Mouse (Mus musculus): Measurements from ENCODE around the gene Kdsr. TPM values are rescaled to one million over a fixed set of nuclear protein-coding genes. Genes with fewer than 3 reads are reported as not detected.
A peak's percentile ranks its signal among the peaks of the same experiment; 100 is the strongest.

Kdsr gene
- polyA plus RNA-seq, 1 experiment from 2014 or later, result 13.2 TPM

DNA sequence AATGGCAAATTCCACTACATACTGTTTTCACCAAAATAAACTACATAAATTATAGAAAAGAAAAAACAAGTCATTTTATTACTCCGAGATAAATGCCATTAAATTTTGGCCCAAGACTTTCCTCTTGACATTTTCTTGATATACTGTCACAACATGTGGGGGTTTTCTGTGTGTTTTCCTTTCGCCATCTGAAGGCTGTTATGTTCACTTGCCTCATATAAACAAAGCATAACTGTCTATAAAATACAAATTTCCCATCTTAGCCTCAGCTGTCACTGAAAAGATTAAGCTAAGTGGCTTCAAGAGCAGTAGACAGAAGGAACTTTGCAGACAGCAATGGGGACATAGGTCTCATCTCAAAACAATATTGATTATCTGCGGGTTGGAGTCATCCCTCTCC lies 4.8 kb upstream of the Kdsr start:
- Histone ChIP-seq H3K9ac (no peak overlapping the region), H3K4me2 (replicated peaks) (no peak overlapping the region), H3K27me3 (replicated peaks) (no peaks in the 10 kb centered on the region), H3K9me3 (no peaks in the 10 kb centered on the region), H3K27ac (no peak overlapping the region), H3K4me1 (replicated peaks) (no peaks in the 10 kb centered on the region), H3K4me3 (replicated peaks) (no peak overlapping the region), H3K36me3 (0 out of 2 replicates have a peak, but pooled peaks cover 4% of the 10 kb centered on the region)
- no peak for ATAC-seq
- 74% methylated on average over 3 of the region's 3 CpGs for WGBS

DNA sequence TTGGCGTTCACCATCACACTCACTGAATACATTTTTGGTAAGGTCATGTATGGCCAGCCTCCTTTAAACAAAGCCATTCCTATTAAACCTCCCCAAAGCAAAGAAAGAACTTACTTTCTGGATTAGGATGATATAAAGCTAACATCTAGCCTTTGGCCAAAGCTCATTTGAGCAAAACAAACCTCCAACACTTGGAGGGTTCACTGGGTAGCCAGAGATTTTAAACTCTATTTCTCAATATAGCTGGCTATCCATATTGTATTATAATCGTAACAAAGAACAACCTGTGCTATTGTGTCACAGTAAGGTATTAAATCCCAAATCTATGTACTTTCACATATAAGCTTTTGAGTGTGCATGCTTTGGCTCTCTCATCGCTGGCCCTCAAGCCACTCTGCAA lies 1.2 kb upstream of the Kdsr start:
- ATAC-seq, result no peak
- Histone ChIP-seq H3K4me1 (replicated peaks) (peaks cover 14% of the 10 kb centered on the region), H3K4me2 (replicated peaks) (no peak overlapping the region), H3K36me3 (0 out of 2 replicates have a peak, but pooled peaks cover 3% of the 10 kb centered on the region), H3K27ac (no peak overlapping the region), H3K4me3 (replicated peaks) (no peak overlapping the region), H3K27me3 (replicated peaks) (no peaks in the 10 kb centered on the region), H3K9me3 (no peaks in the 10 kb centered on the region), H3K9ac (no peak overlapping the region)
- 89% methylated on average over 3 of the region's 3 CpGs for WGBS

DNA sequence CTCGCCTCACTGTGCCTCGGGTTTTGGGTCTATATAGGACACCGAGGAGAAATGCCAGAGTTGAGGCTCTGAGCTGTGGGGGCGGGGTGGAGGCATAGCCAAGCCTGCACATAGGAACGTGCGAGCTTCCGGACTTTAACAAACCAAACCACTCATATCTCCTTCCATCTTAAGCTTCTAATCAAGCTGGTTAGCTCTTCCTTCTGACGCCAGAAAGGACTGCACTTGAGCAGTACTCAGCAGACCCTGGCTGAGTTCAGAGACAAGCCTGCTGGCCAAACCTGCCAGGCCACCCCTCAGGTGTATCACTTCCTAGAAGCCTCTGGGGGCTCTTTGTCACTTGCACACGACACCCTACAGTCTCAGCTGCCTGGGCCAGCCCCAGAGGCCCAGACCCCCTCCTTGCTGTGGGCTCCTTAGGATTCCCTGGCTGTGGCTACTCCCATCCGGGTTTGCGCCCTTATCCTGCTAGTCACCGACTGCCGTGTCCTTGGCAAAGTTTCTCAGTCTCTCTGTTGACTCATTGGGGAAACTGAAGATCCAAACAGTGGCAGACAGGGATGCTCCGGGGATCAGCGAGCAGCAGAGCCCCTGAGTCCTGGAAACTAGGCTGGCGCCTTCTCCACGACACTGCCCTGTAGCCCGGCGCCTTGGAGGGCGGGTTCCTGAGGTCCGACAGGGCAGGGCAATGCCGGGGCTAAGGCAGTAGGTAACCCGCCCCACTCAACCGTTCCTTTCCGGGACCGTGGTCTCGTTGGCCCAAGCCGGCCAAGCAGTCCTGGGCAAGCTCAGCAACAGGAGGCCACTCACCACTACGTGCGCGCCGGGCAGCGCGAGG lies 574 bp downstream of the Kdsr start:
- H3K36me3 ChIP-seq, result peaks cover 3% of the 10 kb centered on the region; the same call in 1 of the 2 replicates
- no peaks in the 10 kb centered on the region for H3K9me3 ChIP-seq
- peak overlapping the region; percentile 75 for H3K4me3 ChIP-seq (replicated peaks)
- 2% methylated on average over 34 of the region's 34 CpGs for WGBS
- peak; percentile 67 for ATAC-seq
- H3K27ac ChIP-seq, result peak overlapping the region; percentile 83
- peak overlapping the region; percentile 96 for H3K4me2 ChIP-seq (replicated peaks)
- peak overlapping the region; percentile 73 for H3K9ac ChIP-seq
- no peaks in the 10 kb centered on the region for H3K27me3 ChIP-seq (replicated peaks)
- peaks cover 14% of the 10 kb centered on the region for H3K4me1 ChIP-seq (replicated peaks)

DNA sequence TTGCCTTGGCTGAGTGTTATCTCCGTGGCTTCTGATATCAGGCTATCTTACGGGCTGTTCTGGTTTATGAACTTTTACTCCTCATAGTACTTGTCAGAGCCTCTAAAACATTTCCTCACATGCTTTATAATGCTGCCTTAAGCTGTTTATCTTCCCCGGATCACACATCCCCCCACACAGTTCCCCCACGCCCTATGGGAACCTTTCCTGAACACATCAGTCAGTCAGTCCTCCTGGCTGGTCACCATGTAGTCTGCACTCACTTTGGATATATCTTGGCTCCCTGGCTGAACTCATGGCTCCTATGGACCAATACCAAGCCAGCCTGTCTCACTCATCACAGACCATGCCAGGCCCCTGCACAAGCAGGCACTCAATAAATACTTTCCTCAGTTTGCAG lies 2.9 kb downstream of the Kdsr start:
- Histone ChIP-seq H3K9me3 (no peaks in the 10 kb centered on the region), H3K36me3 (peaks cover 3% of the 10 kb centered on the region; the same call in 1 of the 2 replicates), H3K9ac (no peak overlapping the region), H3K27me3 (replicated peaks) (no peaks in the 10 kb centered on the region), H3K4me1 (replicated peaks) (peaks cover 14% of the 10 kb centered on the region), H3K4me2 (replicated peaks) (no peak overlapping the region), H3K27ac (no peak overlapping the region), H3K4me3 (replicated peaks) (no peak overlapping the region)
- peak; percentile 16 for ATAC-seq
- 59% methylated on average over 4 of the region's 4 CpGs for WGBS

DNA sequence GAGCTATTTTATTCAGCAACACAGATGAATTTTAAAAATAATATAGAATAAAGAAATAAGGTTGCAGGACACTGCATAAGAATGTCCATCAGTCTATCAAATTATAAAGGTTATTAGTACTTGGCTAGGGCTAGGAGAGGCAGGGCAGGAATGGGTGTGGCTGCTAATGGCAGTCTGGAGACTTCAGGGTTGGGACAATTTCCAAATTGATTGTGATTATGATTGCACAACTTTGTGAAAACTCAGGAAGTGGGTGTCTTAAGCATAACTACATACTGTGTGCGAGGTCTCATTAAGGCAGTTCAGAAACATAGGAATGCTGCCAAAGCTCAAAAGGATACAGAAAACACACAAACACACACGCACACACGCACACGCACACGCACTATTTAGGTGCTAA lies 7.5 kb downstream of the Kdsr start:
- peak; percentile 52; the same call in 1 of the 2 replicates for ATAC-seq
- no peak overlapping the region for H3K4me2 ChIP-seq (replicated peaks)
- no peak overlapping the region for H3K9ac ChIP-seq
- no peak overlapping the region for H3K4me3 ChIP-seq (replicated peaks)
- H3K9me3 ChIP-seq, result no peaks in the 10 kb centered on the region
- no peaks in the 10 kb centered on the region for H3K4me1 ChIP-seq (replicated peaks)
- 91% methylated on average over 5 of the region's 5 CpGs for WGBS
- H3K27me3 ChIP-seq (replicated peaks), result no peaks in the 10 kb centered on the region
- H3K27ac ChIP-seq, result no peak overlapping the region
- H3K36me3 ChIP-seq, result peaks cover 7% of the 10 kb centered on the region

DNA sequence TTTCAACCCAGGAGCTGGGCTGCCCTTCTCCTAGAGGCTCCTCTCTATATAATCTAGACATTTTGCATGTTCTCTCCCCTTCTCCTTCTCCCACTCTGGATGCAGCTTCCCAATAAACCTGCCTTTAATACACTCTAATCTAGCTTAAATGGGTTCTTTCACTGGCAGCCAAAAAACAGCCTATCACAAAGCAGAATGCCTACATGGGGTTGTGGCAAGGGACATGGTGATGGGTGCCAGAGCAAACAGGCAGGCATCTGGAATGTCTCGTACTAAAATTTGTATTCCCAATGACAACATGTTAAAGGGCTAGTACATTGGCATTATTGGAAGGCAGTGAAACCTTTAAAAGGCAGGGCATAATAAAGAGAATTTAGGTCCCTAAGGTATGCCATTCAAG lies 8.9 kb downstream of the Kdsr start:
- ATAC-seq, result no peak

DNA sequence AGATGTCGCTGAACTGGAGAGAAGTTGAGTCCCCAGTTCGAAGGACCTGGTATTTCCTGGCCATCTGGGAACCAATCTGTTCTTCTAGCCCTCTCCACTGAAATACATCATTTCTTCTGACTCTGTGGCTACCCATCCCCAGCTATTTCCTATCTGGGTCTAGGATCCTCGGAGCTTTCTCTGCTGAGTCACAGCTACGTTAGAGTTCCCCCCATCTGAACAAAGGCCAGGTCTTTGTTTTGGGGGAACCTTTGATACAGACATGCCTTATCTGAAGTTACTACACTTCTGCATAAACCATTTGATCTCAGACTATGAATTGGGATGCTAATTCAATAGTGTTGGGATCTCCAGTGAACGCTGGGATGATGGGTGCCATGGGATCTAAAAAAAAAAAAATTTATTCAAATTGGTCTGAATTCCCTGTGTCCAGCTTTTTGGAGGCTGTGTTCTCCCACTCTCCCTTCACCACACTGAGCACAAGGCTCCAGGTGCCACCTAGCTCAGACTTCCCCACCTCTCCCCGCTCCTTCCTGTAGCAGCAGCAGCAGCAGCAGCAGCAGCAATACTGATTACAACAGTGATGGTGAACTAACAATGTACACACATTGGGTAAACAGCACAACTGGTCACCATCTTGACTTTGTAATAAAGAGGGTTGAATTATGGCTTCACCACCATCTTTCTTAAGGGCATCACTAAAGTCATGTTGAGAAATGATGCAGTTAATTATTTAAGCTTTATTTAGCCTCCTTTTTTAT lies 10.8 kb downstream of the Kdsr start:
- no peak overlapping the region for H3K4me3 ChIP-seq (replicated peaks)
- no peak for ATAC-seq
- H3K36me3 ChIP-seq, result peaks cover 3% of the 10 kb centered on the region; the same call in 1 of the 2 replicates
- H3K27ac ChIP-seq, result no peak overlapping the region
- H3K9ac ChIP-seq, result no peak overlapping the region
- WGBS, result 89% methylated on average over 6 of the region's 6 CpGs
- no peaks in the 10 kb centered on the region for H3K9me3 ChIP-seq
- no peak overlapping the region for H3K4me2 ChIP-seq (replicated peaks)
- H3K27me3 ChIP-seq (replicated peaks), result no peaks in the 10 kb centered on the region
- H3K4me1 ChIP-seq (replicated peaks), result no peaks in the 10 kb centered on the region

More for the DNA sequence above, 8.9 kb downstream of the Kdsr start:
- 79% methylated on average over 1 of the region's 1 CpGs for WGBS
- no peak overlapping the region for H3K27ac ChIP-seq
- H3K4me1 ChIP-seq (replicated peaks), result no peaks in the 10 kb centered on the region
- H3K36me3 ChIP-seq, result peaks cover 7% of the 10 kb centered on the region
- no peak overlapping the region for H3K9ac ChIP-seq
- no peaks in the 10 kb centered on the region for H3K27me3 ChIP-seq (replicated peaks)
- H3K4me2 ChIP-seq (replicated peaks), result no peak overlapping the region
- H3K4me3 ChIP-seq (replicated peaks), result no peak overlapping the region
- no peaks in the 10 kb centered on the region for H3K9me3 ChIP-seq

DNA sequence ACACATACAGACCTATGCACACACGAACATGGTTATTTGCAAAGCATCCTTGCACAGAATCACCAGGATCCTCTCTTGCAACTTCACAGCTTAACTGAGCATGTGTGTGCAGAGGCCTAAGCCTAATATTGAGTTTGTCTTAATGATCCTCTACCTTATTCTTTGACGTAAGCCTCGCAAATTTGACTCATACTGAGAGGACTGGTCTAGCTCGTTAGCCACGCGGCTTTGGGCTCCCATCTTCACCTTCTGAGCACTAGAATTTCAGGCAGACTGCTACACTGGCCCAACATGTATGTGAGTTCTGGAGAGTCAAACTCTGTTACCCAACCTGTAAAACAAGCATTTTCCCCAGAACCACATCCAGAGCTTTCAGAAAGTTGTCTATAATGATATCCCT lies 16.5 kb downstream of the Kdsr start:
- Histone ChIP-seq H3K4me2 (replicated peaks) (no peak overlapping the region), H3K36me3 (peaks cover 3% of the 10 kb centered on the region; the same call in 1 of the 2 replicates), H3K27me3 (replicated peaks) (no peaks in the 10 kb centered on the region), H3K9ac (no peak overlapping the region), H3K27ac (no peak overlapping the region), H3K4me3 (replicated peaks) (no peak overlapping the region), H3K4me1 (replicated peaks) (no peaks in the 10 kb centered on the region), H3K9me3 (no peaks in the 10 kb centered on the region)
- whole genome bisulfite sequencing, result 92% methylated on average over 6 of the region's 6 CpGs
- no peak for ATAC-seq

DNA sequence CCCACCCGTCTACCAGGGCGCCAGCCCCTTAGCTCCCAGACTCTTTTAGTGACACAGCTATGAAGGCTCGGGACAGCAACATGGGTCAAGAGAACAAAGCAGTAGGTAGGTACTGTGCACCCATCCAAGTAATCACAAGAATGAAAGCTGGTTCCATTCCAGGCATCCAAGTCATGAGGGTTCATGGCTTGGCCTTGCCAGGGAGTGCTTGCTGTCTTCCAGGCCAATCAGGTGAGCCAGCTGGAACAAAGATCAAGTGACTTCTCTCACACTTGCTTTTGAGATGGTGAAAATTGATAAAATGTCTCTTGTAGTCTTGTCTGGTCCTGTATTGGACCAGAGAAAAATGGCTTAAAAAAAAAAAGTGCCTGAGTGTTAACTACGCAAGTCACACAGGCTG lies 18.8 kb downstream of the Kdsr start:
- Histone ChIP-seq H3K9ac (no peak overlapping the region), H3K4me1 (replicated peaks) (no peaks in the 10 kb centered on the region), H3K4me2 (replicated peaks) (no peak overlapping the region), H3K9me3 (no peaks in the 10 kb centered on the region), H3K27ac (no peak overlapping the region), H3K36me3 (no peaks in the 10 kb centered on the region), H3K4me3 (replicated peaks) (no peak overlapping the region), H3K27me3 (replicated peaks) (no peaks in the 10 kb centered on the region)
- 93% methylated on average over 4 of the region's 4 CpGs for WGBS
- no peak for ATAC-seq

DNA sequence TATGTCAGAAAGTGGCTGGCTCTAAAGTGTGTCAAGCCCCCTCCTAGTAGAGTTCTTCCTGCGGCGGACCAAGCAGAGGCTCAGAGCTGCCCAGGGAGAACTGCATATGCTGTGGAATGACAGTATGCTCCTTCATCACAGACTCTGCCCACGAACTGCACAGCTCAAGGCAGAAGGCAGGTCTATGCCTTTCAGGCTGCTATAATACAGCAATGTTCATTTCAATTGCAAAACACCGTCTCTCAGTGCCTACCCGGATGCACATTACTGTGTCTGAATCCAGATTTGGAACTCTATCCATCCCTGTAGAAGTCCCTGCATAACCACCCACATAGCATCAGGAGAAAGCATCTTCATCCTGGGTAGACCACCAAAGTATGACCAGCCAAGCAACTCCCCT lies 19.7 kb downstream of the Kdsr start:
- Histone ChIP-seq H3K4me2 (replicated peaks) (no peak overlapping the region), H3K9ac (no peak overlapping the region), H3K4me3 (replicated peaks) (no peak overlapping the region), H3K4me1 (replicated peaks) (no peaks in the 10 kb centered on the region), H3K36me3 (no peaks in the 10 kb centered on the region), H3K9me3 (no peaks in the 10 kb centered on the region), H3K27ac (no peak overlapping the region), H3K27me3 (replicated peaks) (no peaks in the 10 kb centered on the region)
- 94% methylated on average over 5 of the region's 5 CpGs for WGBS
- no peak for ATAC-seq

DNA sequence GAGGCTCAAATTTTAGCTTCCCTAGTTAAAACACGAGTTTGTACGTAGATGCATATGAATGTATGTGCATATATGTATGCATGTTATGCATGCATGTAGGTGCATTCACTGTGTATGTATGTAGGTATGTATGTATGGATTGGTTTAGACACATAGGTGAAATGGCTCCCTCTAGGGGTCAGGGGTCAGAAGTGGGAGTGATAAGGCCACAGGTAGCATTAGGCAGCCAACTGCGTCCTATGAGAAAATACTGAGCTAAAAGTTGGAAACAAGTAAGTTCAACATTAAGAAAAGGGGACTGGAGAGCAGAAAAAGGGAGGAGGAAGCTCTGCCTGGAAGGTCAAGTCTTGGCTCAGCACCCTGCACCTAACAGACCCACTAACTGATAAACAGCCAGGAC lies 21.4 kb downstream of the Kdsr start:
- no peak overlapping the region for H3K27ac ChIP-seq
- no peak for ATAC-seq
- no peaks in the 10 kb centered on the region for H3K36me3 ChIP-seq
- no peak overlapping the region for H3K4me3 ChIP-seq (replicated peaks)
- WGBS, result 82% methylated on average over 3 of the region's 3 CpGs
- H3K4me2 ChIP-seq (replicated peaks), result no peak overlapping the region
- H3K27me3 ChIP-seq (replicated peaks), result no peaks in the 10 kb centered on the region
- no peaks in the 10 kb centered on the region for H3K4me1 ChIP-seq (replicated peaks)
- no peak overlapping the region for H3K9ac ChIP-seq
- H3K9me3 ChIP-seq, result no peaks in the 10 kb centered on the region

DNA sequence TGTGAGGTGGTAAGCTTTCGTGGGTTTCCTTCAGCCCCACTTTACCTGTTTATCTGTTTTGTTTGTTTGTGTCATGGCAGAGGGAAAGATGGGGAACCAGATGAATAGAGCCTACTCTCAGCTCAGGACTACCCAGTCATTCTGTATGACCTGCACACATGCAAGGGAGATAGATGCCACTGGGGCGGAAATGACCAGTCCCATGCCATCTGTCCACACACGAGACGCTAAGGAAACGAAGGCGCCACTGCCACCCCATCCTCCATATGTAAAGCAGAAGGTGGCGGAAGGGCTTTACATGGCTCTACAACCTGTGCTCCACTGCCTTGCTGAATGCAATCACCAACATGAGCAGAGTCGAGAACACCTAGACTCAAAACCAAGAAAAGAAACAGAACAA lies 23.3 kb downstream of the Kdsr start:
- H3K36me3 ChIP-seq, result no peaks in the 10 kb centered on the region
- no peak overlapping the region for H3K4me3 ChIP-seq (replicated peaks)
- 94% methylated on average over 8 of the region's 8 CpGs for WGBS
- no peak for ATAC-seq
- H3K9me3 ChIP-seq, result no peaks in the 10 kb centered on the region
- no peak overlapping the region for H3K4me2 ChIP-seq (replicated peaks)
- no peaks in the 10 kb centered on the region for H3K4me1 ChIP-seq (replicated peaks)
- no peaks in the 10 kb centered on the region for H3K27me3 ChIP-seq (replicated peaks)
- no peak overlapping the region for H3K9ac ChIP-seq
- H3K27ac ChIP-seq, result no peak overlapping the region

Data from intestine, embryonic 15.5 days (tissue).